Mouse (Mus musculus): ENCODE measurements at regions not wholly inside any gene's neighbourhood (a gene's known extent, or its start where the extent isn't known, plus 50 kb on each side); places are given as distances from the start of the nearest gene placed in this dataset.

DNA sequence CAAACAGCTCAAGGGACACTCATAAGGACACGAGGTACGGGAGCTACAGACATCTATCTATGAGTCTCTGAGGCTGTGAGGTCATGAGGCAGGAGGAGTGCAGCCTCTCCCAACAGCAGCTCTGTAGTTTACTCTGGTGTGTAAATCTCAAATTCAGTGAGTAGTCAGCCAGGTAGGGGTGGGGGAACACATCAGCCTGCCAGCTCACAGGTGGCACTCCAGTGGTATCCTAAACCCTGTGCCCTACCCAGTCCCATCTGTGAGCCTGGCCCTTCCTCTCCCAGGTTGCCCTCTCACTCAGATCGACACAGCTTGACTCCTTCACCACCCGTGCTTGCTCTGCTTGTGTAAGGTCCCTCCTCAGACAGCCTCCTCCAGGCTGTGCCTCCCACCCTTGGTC is 202.2 kb downstream of the Sipa1l2 start:
- no peak for DNase-seq (ENCODE audit: low spot score in 2 of 2)

GRCm38 (mm10) chr8:125365004-125365403 is 204.6 kb downstream of the Sipa1l2 start:
- DNase-seq (ENCODE audit: low spot score in 2 of 2), result peak; percentile 78 to 89

- no peak for DNase-seq (ENCODE audit: low spot score in 2 of 2)
These were observed 210.2 kb downstream of the Sipa1l2 start for GRCm38 (mm10) chr8:125359456-125359855.

- no peak for DNase-seq (ENCODE audit: low spot score in 2 of 2)
These were observed 211.8 kb downstream of the Sipa1l2 start for GRCm38 (mm10) chr8:125357759-125358158.

DNA sequence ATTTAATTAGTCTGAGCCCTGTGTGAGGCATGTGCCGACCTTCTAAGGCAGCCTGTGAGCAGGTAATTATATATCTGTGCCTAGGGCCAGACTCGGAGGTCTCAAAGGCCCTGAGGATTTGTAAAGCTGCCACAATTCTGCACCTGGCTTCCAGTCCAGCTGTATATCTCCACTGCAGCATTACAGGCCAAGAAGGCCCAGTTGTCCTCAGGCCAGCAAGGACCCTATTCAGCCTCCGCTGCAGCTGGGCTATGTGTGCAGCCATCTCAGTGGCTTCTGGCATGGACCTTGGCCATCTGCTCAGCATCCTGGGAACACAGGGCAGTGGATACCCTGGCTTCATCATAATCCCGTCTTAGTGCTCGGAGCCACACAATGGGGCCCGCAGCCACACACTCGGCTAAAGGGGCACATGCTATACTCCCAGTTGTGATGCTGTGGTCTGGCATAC is 214.5 kb downstream of the Sipa1l2 start:
- DNase-seq (ENCODE audit: low spot score in 2 of 2), result no peak

DNA sequence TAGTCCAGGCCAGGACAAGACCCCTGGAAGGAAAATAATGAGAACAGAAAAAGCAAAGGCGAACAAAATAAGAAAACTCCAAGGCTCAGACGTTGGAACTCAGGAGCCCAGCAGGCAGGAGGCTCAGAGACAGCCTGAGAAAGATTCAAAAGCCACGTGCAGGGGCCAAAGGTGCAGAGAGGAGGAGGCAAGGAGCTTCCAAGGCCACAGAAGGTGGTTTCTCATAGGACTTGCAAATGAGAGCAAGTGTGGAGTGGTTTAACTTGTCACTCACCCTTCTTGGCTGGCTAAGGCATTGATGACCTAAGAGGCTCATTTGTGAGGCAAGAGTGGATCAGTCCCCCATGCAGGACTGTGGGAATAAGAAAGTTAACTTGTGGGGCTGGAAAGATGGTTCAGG is 217.3 kb downstream of the Sipa1l2 start:
- DNase-seq (ENCODE audit: low spot score in 2 of 2), result no peak

DNA sequence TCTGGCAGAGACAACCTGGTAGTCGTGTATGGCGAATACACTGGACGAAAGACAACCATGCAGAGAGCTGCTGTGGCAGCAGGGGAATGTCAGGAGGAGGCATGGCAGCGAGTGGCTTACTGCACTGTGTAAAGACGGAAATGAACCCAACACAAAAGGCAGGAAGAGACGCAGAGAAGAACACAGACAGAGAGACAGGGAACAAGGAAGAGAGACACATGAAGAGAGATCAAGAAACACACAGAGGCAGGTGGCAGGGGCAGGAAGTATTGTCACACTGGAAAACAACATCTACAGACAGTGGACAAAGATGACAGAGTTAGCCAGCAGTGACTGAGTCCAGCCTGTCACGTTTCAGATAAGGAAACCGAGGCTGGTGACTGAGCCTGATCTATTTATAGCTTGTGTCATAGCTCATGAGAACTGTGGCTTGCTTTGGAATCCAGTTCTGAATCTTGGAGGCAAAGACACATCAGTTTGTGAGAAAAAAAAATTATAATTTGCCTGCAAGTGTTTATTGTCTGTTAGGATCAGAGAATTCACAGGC is 218.0 kb downstream of the Sipa1l2 start:
- no peak for DNase-seq (ENCODE audit: low spot score in 2 of 2)

GRCm38 (mm10) chr8:125349290-125350025 is 220.2 kb downstream of the Sipa1l2 start:
- DNase-seq (ENCODE audit: low spot score in 2 of 2), result no peak

GRCm38 (mm10) chr8:125346182-125346581 is 223.4 kb downstream of the Sipa1l2 start:
- DNase-seq (ENCODE audit: low spot score in 2 of 2), result no peak

- DNase-seq (ENCODE audit: low spot score in 2 of 2), result peak; percentile 44 to 62
These were observed 224.0 kb downstream of the Sipa1l2 start for GRCm38 (mm10) chr8:125345571-125345970.

DNA sequence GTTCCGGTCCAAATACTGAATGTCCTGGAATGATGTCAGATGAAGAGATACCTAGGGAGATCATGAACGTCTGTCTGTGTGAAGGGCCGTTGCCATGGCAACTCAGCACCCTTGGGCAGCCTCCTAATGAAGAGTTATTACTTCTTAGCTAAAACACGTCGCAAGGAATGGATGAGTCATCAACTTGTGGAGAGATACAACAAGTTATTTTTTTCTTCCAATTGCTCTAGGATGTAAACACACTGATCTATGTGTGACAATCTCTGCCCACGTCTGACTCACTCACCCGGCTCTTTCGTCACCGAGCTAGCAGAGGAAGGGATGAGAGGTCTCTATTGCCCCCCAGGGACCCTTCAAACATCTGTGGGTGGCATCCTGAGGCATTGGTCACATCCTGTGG is 225.7 kb downstream of the Sipa1l2 start:
- peak; percentile 25 to 41 for DNase-seq (ENCODE audit: low spot score in 2 of 2)

- DNase-seq (ENCODE audit: low spot score in 2 of 2), result no peak
These were observed 227.1 kb downstream of the Sipa1l2 start for GRCm38 (mm10) chr8:125342521-125342920.

DNA sequence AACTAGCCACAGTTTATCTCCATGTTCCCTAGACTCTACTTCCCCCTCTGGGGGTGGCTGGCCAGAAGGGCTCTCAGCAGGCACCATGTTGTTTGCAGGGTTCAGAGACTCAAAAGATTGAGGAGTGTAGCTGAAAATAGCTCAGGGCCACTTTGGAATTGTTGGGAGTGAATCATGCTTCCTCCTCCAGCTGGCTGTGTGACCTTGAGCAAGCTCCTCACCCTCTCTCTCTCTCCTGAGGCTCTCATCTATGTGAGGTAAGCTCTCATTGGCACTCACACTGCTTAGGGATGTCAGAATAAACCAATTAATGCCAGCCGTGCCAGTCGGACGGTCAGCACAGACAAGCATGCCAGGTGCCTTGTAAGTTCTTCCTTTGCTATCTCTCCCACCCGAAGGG is 228.0 kb downstream of the Sipa1l2 start:
- DNase-seq (ENCODE audit: low spot score in 2 of 2), result no peak

DNA sequence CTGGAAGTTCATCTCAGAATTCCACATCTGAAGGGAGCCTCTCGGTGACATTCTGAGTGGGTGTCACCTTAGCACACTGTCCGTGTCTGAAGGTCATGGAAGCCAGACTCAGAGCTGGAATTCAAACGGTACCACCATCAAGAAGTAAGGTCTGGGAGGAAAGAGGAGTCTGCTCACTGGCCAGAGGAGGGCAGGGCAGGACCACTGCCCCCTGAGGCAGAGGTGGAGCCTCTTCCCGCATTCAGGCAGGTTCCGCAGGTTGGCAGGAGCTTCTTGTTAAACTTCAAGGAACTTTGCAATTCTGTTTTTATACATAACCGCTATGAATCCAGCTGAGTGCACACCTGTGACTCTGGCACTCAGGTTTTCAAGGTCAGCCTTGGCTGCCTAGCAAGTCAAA is 231.4 kb downstream of the Sipa1l2 start:
- DNase-seq (ENCODE audit: low spot score in 2 of 2), result no peak

- DNase-seq (ENCODE audit: low spot score in 2 of 2), result no peak
These were observed 232.0 kb downstream of the Sipa1l2 start for GRCm38 (mm10) chr8:125337444-125338077.

DNA sequence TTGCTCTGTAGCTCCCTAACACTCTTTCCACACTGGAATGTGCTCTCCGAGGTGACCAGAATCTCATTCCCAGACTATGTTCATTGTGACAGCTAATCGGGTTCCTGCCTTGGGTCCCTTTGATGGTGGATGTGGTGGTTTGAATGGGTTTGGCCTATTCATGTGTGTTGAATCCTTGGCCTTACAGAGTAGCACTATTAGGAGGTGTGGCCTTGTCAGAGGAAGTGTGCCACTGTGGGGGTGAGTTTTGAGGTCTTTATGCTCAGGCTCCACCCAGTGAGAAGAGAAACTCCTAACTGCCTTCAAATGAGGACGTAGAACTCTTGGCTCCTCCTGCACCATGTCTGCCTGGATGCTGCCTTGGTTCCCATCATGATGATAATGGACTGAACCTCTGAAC is 232.8 kb downstream of the Sipa1l2 start:
- no peak for DNase-seq (ENCODE audit: low spot score in 2 of 2)

DNA sequence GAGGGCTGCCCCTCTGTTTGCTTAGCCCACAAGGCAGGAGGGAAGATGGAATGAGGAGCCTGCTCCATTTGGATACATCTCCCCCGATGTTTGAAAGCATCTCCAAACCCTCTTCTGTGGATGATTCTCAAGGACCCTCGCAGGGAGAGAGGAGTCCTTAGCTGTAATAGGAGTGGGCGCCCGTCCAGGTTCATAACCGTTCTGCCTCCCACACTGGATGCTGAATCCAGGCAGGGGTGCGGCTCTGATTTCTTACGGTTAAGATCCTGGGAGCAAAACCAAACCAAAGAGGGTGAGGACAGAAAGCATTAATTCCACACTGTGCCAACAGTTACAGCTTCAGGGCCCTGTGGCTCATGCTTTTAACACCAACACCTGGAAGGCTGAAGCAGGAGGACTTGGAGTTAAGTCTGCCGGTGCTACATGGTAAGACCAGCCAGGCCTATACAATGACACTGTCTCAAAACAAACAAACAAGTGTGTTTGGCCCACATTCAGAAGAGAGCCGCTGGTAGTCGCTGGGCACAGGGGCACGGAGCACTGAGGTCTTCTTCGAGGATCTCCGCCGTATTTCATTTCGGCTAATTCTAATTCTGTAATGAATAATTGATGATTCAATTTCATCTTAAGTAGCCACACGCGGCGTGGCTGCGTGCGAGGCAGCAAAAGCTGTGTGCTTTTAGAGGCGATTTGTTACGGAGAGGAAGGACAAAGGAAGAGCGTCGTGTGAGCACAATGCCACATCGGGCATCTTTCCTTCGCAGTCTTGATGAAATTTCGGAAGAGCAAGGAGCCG is 233.8 kb downstream of the Sipa1l2 start:
- DNase-seq (ENCODE audit: low spot score in 2 of 2), result no peak

GRCm38 (mm10) chr8:125335171-125335570 is 234.4 kb downstream of the Sipa1l2 start:
- DNase-seq (ENCODE audit: low spot score in 2 of 2), result no peak

- no peak for DNase-seq (ENCODE audit: low spot score in 2 of 2)
These were observed 239.0 kb downstream of the Sipa1l2 start for GRCm38 (mm10) chr8:125330638-125331037.

DNA sequence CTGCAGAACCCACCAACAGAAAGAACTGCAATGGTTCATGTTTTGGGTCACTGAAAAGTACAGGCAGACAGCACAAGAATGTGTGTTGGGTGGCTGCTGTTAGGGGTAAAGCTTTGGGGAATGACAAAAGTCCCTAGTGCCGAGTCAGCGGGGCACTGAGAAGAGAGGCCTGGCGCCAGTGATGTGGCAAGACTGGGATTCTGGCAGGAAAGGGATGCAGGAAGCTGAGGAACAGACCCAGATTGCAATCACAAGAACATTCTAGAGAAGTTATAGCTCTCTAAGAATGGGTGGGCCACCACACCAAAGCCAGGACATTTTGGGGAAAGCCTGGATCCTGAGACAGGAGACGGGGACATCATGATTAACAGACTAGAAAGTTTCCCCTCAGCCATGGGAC is 241.0 kb downstream of the Sipa1l2 start:
- no peak for DNase-seq (ENCODE audit: low spot score in 2 of 2)

GRCm38 (mm10) chr8:125327551-125328262 is 241.9 kb downstream of the Sipa1l2 start:
- no peak for DNase-seq (ENCODE audit: low spot score in 2 of 2)

Measured in layer of hippocampus, adult 18-20 months (tissue).